Mouse (Mus musculus): ENCODE data around the gene Ppp1r13l.

DNA sequence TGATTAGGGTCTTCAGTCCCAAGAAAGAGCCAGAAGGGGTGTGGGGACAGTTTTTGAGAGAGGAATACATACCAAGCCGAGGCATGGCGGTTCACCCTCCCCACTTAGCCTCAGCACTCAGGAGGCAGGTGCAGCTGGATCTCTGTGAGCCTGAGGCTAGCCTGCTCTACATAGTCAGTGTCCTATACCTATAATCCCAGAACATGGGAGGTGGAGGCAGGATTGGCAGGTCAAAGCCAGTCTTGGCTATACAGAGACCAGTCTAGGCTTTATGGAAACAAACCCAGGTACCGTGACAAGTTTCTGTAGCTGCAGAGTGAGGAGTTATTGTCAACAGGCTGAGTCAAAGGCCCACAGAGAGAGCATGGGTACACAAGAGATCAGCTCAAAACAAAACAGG is 63.5 kb downstream of the Ppp1r13l start:
- TF ChIP-seq CTCF (IDR thresholded peaks at IDR 0.05; ENCODE audit: control insufficient read depth, insufficient read depth, insufficient read length) (no peak), MYOG (IDR thresholded peaks at IDR 0.05; ENCODE audit: control insufficient read depth, extremely low read depth, insufficient read length) (no peak), USF1 (IDR thresholded peaks at IDR 0.05; ENCODE audit: low read depth) (no peak)
